18 mouse cellular contexts compared by ENCODE assay signal in the genomic region with DNA sequence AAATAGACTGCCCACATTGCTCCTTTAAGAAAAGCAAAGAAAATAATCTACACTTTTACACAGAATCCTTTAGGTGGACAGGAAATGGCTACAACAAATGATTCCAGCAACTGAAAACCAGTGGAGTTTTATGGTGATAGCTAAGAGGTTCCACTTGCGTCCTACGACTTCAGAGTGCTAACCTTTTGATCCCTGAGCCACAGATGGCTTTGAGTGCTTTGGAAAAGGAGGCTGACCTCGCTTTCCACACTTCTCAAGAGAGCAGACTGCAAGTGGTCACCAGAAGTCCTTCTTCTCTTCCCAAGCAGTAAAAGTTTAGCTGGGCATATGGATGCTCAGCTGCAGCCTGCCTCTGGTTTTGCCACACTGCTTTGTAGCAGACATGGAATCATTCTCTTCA. TPM values are rescaled to one million over a fixed set of nuclear protein-coding genes. Genes with fewer than 3 reads are reported as not detected.
DNase-seq lines count a peak whose midpoint lies in the region; ATAC-seq lines count a peak whose summit lies in the region.
"Had no signal": no experiment of that assay in that cellular context is flagged by ENCODE, and none has a peak within 500 bp of the region (broad histone marks: within the 10 kb centered on the region; RNA-seq: fewer than 3 reads in every experiment).

No protein-coding gene starts in this region.

- H3K36me3 ChIP-seq in forebrain, embryonic 10.5 days (replicated peaks): no peaks in the 10 kb centered on the region
- no peaks in the 10 kb centered on the region for H3K36me3 ChIP-seq in forebrain, embryonic 14.5 days (ENCODE audit: control insufficient read depth, insufficient read depth, low read length)
- no peaks in the 10 kb centered on the region for H3K36me3 ChIP-seq in limb, embryonic 12.5 days
- no peaks in the 10 kb centered on the region for H3K36me3 ChIP-seq in intestine, embryonic 16.5 days (ENCODE audit: control insufficient read depth, insufficient read depth, low read length)
- H3K36me3 ChIP-seq: embryonic facial prominence, embryonic 12.5 days; forebrain, embryonic 12.5 days; heart, embryonic 12.5 days; hindbrain, embryonic 10.5 days had no signal

- no peak overlapping the region for H3K9ac ChIP-seq in forebrain, embryonic 14.5 days (ENCODE audit: low read length)
- no peak overlapping the region for H3K9ac ChIP-seq in limb, embryonic 12.5 days (replicated peaks)
- H3K9ac ChIP-seq in intestine, embryonic 16.5 days (ENCODE audit: low read depth, low read length): no peak overlapping the region
- H3K9ac ChIP-seq: embryonic facial prominence, embryonic 12.5 days; forebrain, embryonic 12.5 days; forebrain, postnatal 0 days; heart, embryonic 12.5 days; hindbrain, embryonic 14.5 days had no signal

- H3K27ac ChIP-seq in forebrain, embryonic 10.5 days: peak overlapping the region; percentile 40; the same call in 1 of the 2 replicates
- H3K27ac ChIP-seq in forebrain, embryonic 14.5 days (ENCODE audit: low read depth, low read length): no peak overlapping the region
- peak overlapping the region; percentile 59; the same call in 1 of the 2 replicates for H3K27ac ChIP-seq in limb, embryonic 12.5 days
- no peak overlapping the region for H3K27ac ChIP-seq in intestine, embryonic 16.5 days (ENCODE audit: low read length)
- H3K27ac ChIP-seq: embryonic facial prominence, embryonic 12.5 days; forebrain, embryonic 12.5 days; hindbrain, embryonic 10.5 days; hindbrain, embryonic 14.5 days had no signal

- WGBS in forebrain, embryonic 10.5 days: 5% methylated on average over 3 of the region's 3 CpGs
- WGBS in forebrain, embryonic 14.5 days: 11% methylated on average over 3 of the region's 3 CpGs
- WGBS in limb, embryonic 12.5 days: 6% methylated on average over 3 of the region's 3 CpGs
- WGBS in intestine, embryonic 16.5 days: 32% methylated on average over 3 of the region's 3 CpGs

- peaks cover 8% of the 10 kb centered on the region for H3K27me3 ChIP-seq in forebrain, embryonic 10.5 days (ENCODE audit: poor library complexity, severe bottlenecking)
- no peaks in the 10 kb centered on the region for H3K27me3 ChIP-seq in forebrain, embryonic 14.5 days (replicated peaks; ENCODE audit: control insufficient read depth, insufficient read depth, low read length)
- no peaks in the 10 kb centered on the region for H3K27me3 ChIP-seq in limb, embryonic 12.5 days
- H3K27me3 ChIP-seq in intestine, embryonic 16.5 days (replicated peaks; ENCODE audit: control insufficient read depth, insufficient read depth, low read length): no peaks in the 10 kb centered on the region
- H3K27me3 ChIP-seq: embryonic facial prominence, embryonic 12.5 days; heart, embryonic 12.5 days had no signal

- H3K4me3 ChIP-seq in forebrain, embryonic 10.5 days: no peak overlapping the region
- H3K4me3 ChIP-seq in forebrain, embryonic 14.5 days (ENCODE audit: low read depth, low read length): no peak overlapping the region
- H3K4me3 ChIP-seq in limb, embryonic 12.5 days (replicated peaks): no peak overlapping the region
- H3K4me3 ChIP-seq in intestine, embryonic 16.5 days (ENCODE audit: low read length): no peak overlapping the region
- H3K4me3 ChIP-seq: embryonic facial prominence, embryonic 12.5 days; forebrain, embryonic 12.5 days; heart, embryonic 12.5 days; hindbrain, embryonic 10.5 days had no signal

- H3K9me3 ChIP-seq in forebrain, embryonic 10.5 days: no peaks in the 10 kb centered on the region
- no peaks in the 10 kb centered on the region for H3K9me3 ChIP-seq in forebrain, embryonic 14.5 days (replicated peaks; ENCODE audit: control insufficient read depth, low read length)
- no peaks in the 10 kb centered on the region for H3K9me3 ChIP-seq in limb, embryonic 12.5 days
- H3K9me3 ChIP-seq in intestine, embryonic 16.5 days (ENCODE audit: control insufficient read depth, low read length): no peaks in the 10 kb centered on the region
- H3K9me3 ChIP-seq: embryonic facial prominence, embryonic 12.5 days; forebrain, embryonic 12.5 days; heart, embryonic 12.5 days; hindbrain, embryonic 10.5 days had no signal

- no peak for DNase-seq in forebrain, embryonic 10.5 days (ENCODE audit: extremely low spot score, low spot score)
- no peak for DNase-seq in forebrain, embryonic 14.5 days (ENCODE audit: low spot score)
- peak; percentile 31 for DNase-seq in embryo, embryonic 9.5 days (ENCODE audit: extremely low spot score)
- no peak for DNase-seq in kidney, postnatal 14 days
- no peak for DNase-seq in heart, adult 11 months
- DNase-seq: adrenal gland, postnatal 10 days; cerebellum, adult 11 months; cerebellum, adult 8-10 months; cerebellum, postnatal 14 days; forebrain, postnatal 0 days; gastrocnemius, postnatal 14 days had no signal

- no peak for ATAC-seq in forebrain, embryonic 14.5 days
- no peak for ATAC-seq in limb, embryonic 12.5 days (ENCODE audit: insufficient number of reproducible peaks, insufficient read depth, low FRiP score, low TSS enrichment, low read depth)
- no peak for ATAC-seq in intestine, embryonic 16.5 days
- ATAC-seq: forebrain, postnatal 0 days had no signal

- H3K4me2 ChIP-seq in forebrain, embryonic 14.5 days (ENCODE audit: low read length): no peak overlapping the region
- H3K4me2 ChIP-seq in limb, embryonic 12.5 days: no peak overlapping the region
- no peak overlapping the region for H3K4me2 ChIP-seq in intestine, embryonic 16.5 days (ENCODE audit: low read depth, low read length)
- H3K4me2 ChIP-seq: embryonic facial prominence, embryonic 12.5 days; forebrain, embryonic 12.5 days; heart, embryonic 12.5 days; hindbrain, embryonic 14.5 days had no signal

- peaks cover 14% of the 10 kb centered on the region for H3K4me1 ChIP-seq in forebrain, embryonic 10.5 days
- H3K4me1 ChIP-seq in forebrain, embryonic 14.5 days (ENCODE audit: control insufficient read depth, insufficient read depth, low read length): no peaks in the 10 kb centered on the region
- peaks cover 8% of the 10 kb centered on the region for H3K4me1 ChIP-seq in limb, embryonic 12.5 days (replicated peaks)
- H3K4me1 ChIP-seq in intestine, embryonic 16.5 days (ENCODE audit: control insufficient read depth, insufficient read depth, low read length): no peaks in the 10 kb centered on the region
- H3K4me1 ChIP-seq: embryonic facial prominence, embryonic 12.5 days had no signal

RNA-seq across cellular contexts. Expression of a gene that starts 18.0 kb away (rescaled TPM):
- 60.9 and 63.8 TPM in 2 replicates for polyA plus RNA-seq in forebrain, embryonic 10.5 days (2016; fragmentation: Nextera tagmentation; extraction: Ambion mirVana)
- polyA plus RNA-seq in forebrain, embryonic 14.5 days (2014; fragmentation: Nextera tagmentation; extraction: Ambion mirVana): 33.8 and 35.2 TPM in 2 replicates
- polyA plus RNA-seq in limb, embryonic 12.5 days (2016; fragmentation: Nextera tagmentation; extraction: Ambion mirVana): 247 and 253 TPM in 2 replicates
- polyA plus RNA-seq in intestine, embryonic 16.5 days (2015; fragmentation: Nextera tagmentation; extraction: Ambion mirVana): 53.4 and 54.1 TPM in 2 replicates

Comparison
In these comparisons a context has a peak if more than half of its experiments do, and no peak if none do; other contexts are left out.
1. H3K27ac ChIP-seq: peak in forebrain, embryonic 10.5 days (single experiment) and limb, embryonic 12.5 days (single experiment); none in forebrain, embryonic 14.5 days (single experiment) and intestine, embryonic 16.5 days (single experiment).